ENCODE assay signal across 8 mouse cellular contexts in genomic region chr7:35117761-35118098, GRCm38 (mm10). TPM values are rescaled to one million over a fixed set of nuclear protein-coding genes. Genes with fewer than 3 reads are reported as not detected.
DNase-seq lines count a peak whose midpoint lies in the region; ATAC-seq and TF ChIP-seq lines count a peak whose summit lies in the region.

No protein-coding gene starts in this region.

- peak overlapping the region; percentile 98 for H3K4me2 ChIP-seq in kidney, embryonic 14.5 days (replicated peaks; ENCODE audit: low read depth, low read length)
- H3K4me2 ChIP-seq in hindbrain, postnatal 0 days (ENCODE audit: low read depth, low read length): peak overlapping the region; percentile 98
- peak overlapping the region; percentile 73 for H3K4me2 ChIP-seq in midbrain, postnatal 0 days (ENCODE audit: low read depth, low read length, poor library complexity, severe bottlenecking)

- no peaks in the 10 kb centered on the region for H3K9me3 ChIP-seq in kidney, embryonic 14.5 days (ENCODE audit: control insufficient read depth, low read length)
- H3K9me3 ChIP-seq in embryonic facial prominence, embryonic 10.5 days: no peaks in the 10 kb centered on the region
- H3K9me3 ChIP-seq in hindbrain, postnatal 0 days (ENCODE audit: low read length): no peaks in the 10 kb centered on the region
- H3K9me3 ChIP-seq in midbrain, postnatal 0 days (ENCODE audit: low read length): no peaks in the 10 kb centered on the region

- H3K36me3 ChIP-seq in kidney, embryonic 14.5 days (ENCODE audit: control insufficient read depth, insufficient read depth, low read length): no peaks in the 10 kb centered on the region
- no peaks in the 10 kb centered on the region for H3K36me3 ChIP-seq in embryonic facial prominence, embryonic 10.5 days (replicated peaks)
- no peaks in the 10 kb centered on the region for H3K36me3 ChIP-seq in hindbrain, postnatal 0 days (ENCODE audit: insufficient read depth, low read length)
- H3K36me3 ChIP-seq in midbrain, postnatal 0 days (ENCODE audit: insufficient read depth, low read length): no peaks in the 10 kb centered on the region

- H3K4me1 ChIP-seq in kidney, embryonic 14.5 days (ENCODE audit: control insufficient read depth, insufficient read depth, low read length): peaks cover 16% of the 10 kb centered on the region; the same call in 1 of the 2 replicates
- peaks cover 37% of the 10 kb centered on the region for H3K4me1 ChIP-seq in embryonic facial prominence, embryonic 10.5 days
- 0 out of 2 replicates have a peak, but pooled peaks cover 16% of the 10 kb centered on the region for H3K4me1 ChIP-seq in hindbrain, postnatal 0 days (ENCODE audit: insufficient read depth, low read length)
- H3K4me1 ChIP-seq in midbrain, postnatal 0 days (ENCODE audit: insufficient read depth, low read length): peaks cover 12% of the 10 kb centered on the region; the same call in 1 of the 2 replicates

- H3K27me3 ChIP-seq in kidney, embryonic 14.5 days (ENCODE audit: control insufficient read depth, insufficient read depth, low read length): peaks cover 53% of the 10 kb centered on the region
- peaks cover 87% of the 10 kb centered on the region for H3K27me3 ChIP-seq in embryonic facial prominence, embryonic 10.5 days (replicated peaks; ENCODE audit: low read depth, poor library complexity, severe bottlenecking)
- H3K27me3 ChIP-seq in hindbrain, postnatal 0 days (ENCODE audit: insufficient read depth, low read length): peaks cover 23% of the 10 kb centered on the region
- peaks cover 52% of the 10 kb centered on the region for H3K27me3 ChIP-seq in midbrain, postnatal 0 days (ENCODE audit: insufficient read depth, low read length)

- WGBS in kidney, embryonic 14.5 days: 2% methylated on average over 25 of the region's 25 CpGs
- WGBS in embryonic facial prominence, embryonic 10.5 days: under 1% methylated on average over 25 of the region's 25 CpGs
- 3% methylated on average over 25 of the region's 25 CpGs for WGBS in hindbrain, postnatal 0 days
- whole genome bisulfite sequencing in midbrain, postnatal 0 days: under 1% methylated on average over 25 of the region's 25 CpGs

- H3K27ac ChIP-seq in kidney, embryonic 14.5 days (ENCODE audit: low read depth, low read length): no peak overlapping the region
- peak overlapping the region; percentile 76 for H3K27ac ChIP-seq in embryonic facial prominence, embryonic 10.5 days (replicated peaks)
- H3K27ac ChIP-seq in hindbrain, postnatal 0 days: no peak overlapping the region
- H3K27ac ChIP-seq in midbrain, postnatal 0 days (ENCODE audit: low read depth, low read length): no peak overlapping the region

- no peak for TF ChIP-seq CTCF in hindbrain, postnatal 0 days (IDR thresholded peaks at IDR 0.05; ENCODE audit: low read depth)
- no peak for TF ChIP-seq CTCF in midbrain, postnatal 0 days (IDR thresholded peaks at IDR 0.05)

- H3K9ac ChIP-seq in kidney, embryonic 14.5 days (ENCODE audit: low read depth, low read length): peak overlapping the region; percentile 63
- peak overlapping the region; percentile 52; the same call in 1 of the 2 replicates for H3K9ac ChIP-seq in hindbrain, postnatal 0 days (replicated peaks; ENCODE audit: low read length)
- H3K9ac ChIP-seq in midbrain, postnatal 0 days (replicated peaks; ENCODE audit: low read length, poor library complexity, severe bottlenecking): no peak overlapping the region

- H3K4me3 ChIP-seq in kidney, embryonic 14.5 days (ENCODE audit: low read length): peak overlapping the region; percentile 57
- peak overlapping the region; percentile 68 for H3K4me3 ChIP-seq in embryonic facial prominence, embryonic 10.5 days
- peak overlapping the region; percentile 53 for H3K4me3 ChIP-seq in hindbrain, postnatal 0 days (ENCODE audit: low read length)
- peak overlapping the region; percentile 53 for H3K4me3 ChIP-seq in midbrain, postnatal 0 days (ENCODE audit: low read depth, low read length)

- no peak for DNase-seq in kidney, postnatal 36 days
- no peak for DNase-seq in embryonic facial prominence, embryonic 10.5 days (ENCODE audit: low spot score)
- no peak for DNase-seq in hindbrain, postnatal 0 days (ENCODE audit: low spot score)
- DNase-seq in midbrain, postnatal 0 days (ENCODE audit: low spot score): no peak
- DNase-seq in layer of hippocampus, adult 9-11 months: no peak
- DNase-seq in adrenal gland, adult 18-20 months (ENCODE audit: low spot score in 2 of 2): no peak

- ATAC-seq in kidney, embryonic 14.5 days (ENCODE audit: low FRiP score, low TSS enrichment): no peak
- no peak for ATAC-seq in hindbrain, postnatal 0 days
- ATAC-seq in midbrain, postnatal 0 days (ENCODE audit: low FRiP score): no peak
- no peak for ATAC-seq in inflammation-experienced regulatory T-cells, adult 6 months

RNA-seq across cellular contexts. Expression of gene Cebpa, which starts 1.4 kb away (rescaled TPM):
- polyA plus RNA-seq in kidney, embryonic 14.5 days (2014; fragmentation: Nextera tagmentation; extraction: Ambion mirVana): 0.92 and 1.5 TPM in 2 replicates
- polyA plus RNA-seq in embryonic facial prominence, embryonic 10.5 days (2016; fragmentation: Nextera tagmentation; extraction: Ambion mirVana): 0.39 and 0.45 TPM in 2 replicates
- 8.3 and 9.8 TPM in 2 replicates for total RNA-seq in hindbrain, postnatal 0 days (2014; rRNA removed)
- polyA plus RNA-seq in hindbrain, postnatal 0 days (2015; fragmentation: Nextera tagmentation; extraction: Ambion mirVana): 1.1 TPM in 2 replicates
- total RNA-seq in midbrain, postnatal 0 days (2014; rRNA removed): 3.9 and 11.3 TPM in 2 replicates
- polyA plus RNA-seq in midbrain, postnatal 0 days (2015; fragmentation: Nextera tagmentation; extraction: Ambion mirVana): 0.44 and 0.67 TPM in 2 replicates
- 1 to 10 TPM in 2 of 3 experiments, under 1 TPM in 1; 0.38 to 2.4 (median 2.3) TPM for polyA plus RNA-seq in inflammation-experienced regulatory T-cells, adult 6 months (2017; shearing (Covaris generic))
- total RNA-seq in adrenal gland, adult 18-20 months (2021): 100 to 1,000 TPM; 102 to 266 TPM
